Mouse (Mus musculus) cerebellum, adult 2 months (tissue): ENCODE measurements around the gene Itga2. TPM values are rescaled to one million over a fixed set of nuclear protein-coding genes. Genes with fewer than 3 reads are reported as not detected.

Experiments used
- DNase-seq, 2 experiments: peaks; one replicate each; pipeline ENCODE4 v3.0.0; 2021
- H3K27ac ChIP-seq: fragments of 200-500 bp; 2 replicates; pipeline ENCODE4 v1.5.1; 2012; ENCODE audit warnings: low read length, control low read depth, inconsistent platforms; ENCODE audit not compliant: insufficient read depth
- H3K27me3 ChIP-seq: fragments of 200-500 bp; 2 replicates; pipeline ENCODE4 v1.6.1; 2012; ENCODE audit warnings: inconsistent platforms, mild to moderate bottlenecking, low read length, moderate library complexity; ENCODE audit not compliant: control insufficient read depth, insufficient read depth
- H3K4me1 ChIP-seq: fragments of 200-500 bp; 2 replicates; pipeline ENCODE4 v1.6.1; 2011; ENCODE audit warnings: low read length; ENCODE audit not compliant: control insufficient read depth, insufficient read depth
- H3K4me3 ChIP-seq: fragments of 200-500 bp; replicated peaks from 2 replicates; pipeline ENCODE3; 2011; ENCODE audit warnings: mild to moderate bottlenecking, low read depth, low read length, control low read depth; ENCODE audit not compliant: insufficient read depth
- CTCF ChIP-seq: fragments of 200-500 bp; IDR thresholded peaks from 2 replicates; pipeline ENCODE4 v1.5.1; 2011; ENCODE audit warnings: low read depth, mild to moderate bottlenecking, control low read depth, low read length, moderate library complexity, borderline replicate concordance; ENCODE audit not compliant: insufficient read depth
- POLR2A ChIP-seq: fragments of 200-500 bp; IDR thresholded peaks from 2 replicates; pipeline ENCODE4 v1.6.1; 2011; ENCODE audit warnings: low read length, control low read depth, borderline replicate concordance; ENCODE audit not compliant: insufficient read depth
- WGBS: fragments of 180-500 bp; shearing (Covaris S2); methylation state at CpG from one replicate; pipeline ENCODE4 v1.1.7; 2018; 5-methylcytosine and 5-hydroxymethylcytosine counted together
- polyA plus RNA-seq: library from polyadenylated mRNA; depleted of rRNA; stranded (reverse); fragments of >200 nt; gene quantifications from 2 replicates; pipeline ENCODE4 v1.2.3, GENCODE M21; 2012

The Itga2 gene
- polyA plus RNA-seq, 1 experiment = 0.10 TPM

GRCm38 (mm10) chr13:114834580-114834979 is 97.3 kb downstream of the Itga2 start:
- no peak overlapping the region for H3K27ac ChIP-seq
- WGBS = 12% methylated on average over 2 of the region's 2 CpGs
- H3K4me1 ChIP-seq = peaks cover 7% of the 10 kb centered on the region
- no peak for DNase-seq
- TF ChIP-seq POLR2A (no peak), CTCF (no peak)
- no peak overlapping the region for H3K4me3 ChIP-seq
- H3K27me3 ChIP-seq = no peaks in the 10 kb centered on the region

GRCm38 (mm10) chr13:114833351-114833750 is 98.5 kb downstream of the Itga2 start:
- 94% methylated on average over 4 of the region's 4 CpGs for WGBS
- TF ChIP-seq POLR2A = no peak
- no peak for TF ChIP-seq CTCF
- Histone ChIP-seq H3K27ac (no peak overlapping the region), H3K4me3 (no peak overlapping the region), H3K4me1 (no peaks in the 10 kb centered on the region; the same call in 1 of the 2 replicates), H3K27me3 (no peaks in the 10 kb centered on the region)
- DNase-seq = no peak

DNA sequence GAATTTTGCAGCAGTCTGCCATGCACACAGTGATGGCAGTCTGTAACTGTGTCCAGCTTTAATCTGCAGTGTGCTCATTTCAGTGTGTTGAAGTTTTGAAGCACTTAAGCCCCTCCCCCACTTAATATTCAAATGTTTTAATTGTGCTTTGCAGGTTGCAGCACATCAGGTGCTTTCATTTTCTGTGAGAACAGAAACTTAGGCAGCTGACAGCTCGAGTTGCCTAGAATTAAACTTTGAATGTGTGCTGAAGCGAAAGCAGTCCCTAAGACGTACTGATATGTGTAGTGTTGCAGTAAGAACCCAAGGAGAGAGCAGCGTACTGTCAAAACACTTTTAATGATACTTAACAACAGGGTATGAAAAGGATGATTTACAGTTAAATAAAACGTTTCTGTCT is 99.1 kb downstream of the Itga2 start:
- TF ChIP-seq CTCF = no peak
- Histone ChIP-seq H3K27me3 (no peaks in the 10 kb centered on the region), H3K27ac (no peak overlapping the region), H3K4me1 (no peaks in the 10 kb centered on the region), H3K4me3 (no peak overlapping the region)
- no peak for DNase-seq
- 73% methylated on average over 5 of the region's 5 CpGs for WGBS

DNA sequence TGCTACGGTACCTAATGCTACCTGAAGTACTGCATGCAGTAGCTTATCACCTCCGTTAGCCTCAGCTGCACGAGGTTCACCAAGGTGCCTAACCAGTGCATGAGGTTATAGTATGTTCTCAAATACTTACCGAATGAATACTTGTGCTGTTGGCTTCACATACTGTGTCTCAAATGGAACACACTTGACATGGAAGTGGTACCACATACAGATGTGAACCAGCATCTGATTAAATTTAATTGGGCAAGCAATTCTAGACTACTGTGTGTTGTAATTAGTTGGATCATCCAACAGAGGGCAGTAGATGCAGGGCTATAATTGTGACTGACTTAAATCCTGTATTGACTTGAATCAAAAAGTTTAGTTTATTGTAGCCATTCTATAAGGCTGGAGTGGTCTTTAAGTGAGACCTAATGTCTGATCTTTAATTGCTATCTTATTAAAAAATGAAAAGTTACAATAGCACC is 100.5 kb downstream of the Itga2 start:
- Histone ChIP-seq H3K4me3 (no peak overlapping the region), H3K4me1 (no peaks in the 10 kb centered on the region), H3K27ac (no peak overlapping the region), H3K27me3 (no peaks in the 10 kb centered on the region)
- peak in 1 of 2 experiments; percentile 32 for DNase-seq
- 81% methylated on average over 4 of the region's 4 CpGs for WGBS
- TF ChIP-seq POLR2A = no peak
- TF ChIP-seq CTCF = peak; percentile 37; the same call in 1 of the 2 replicates

- Histone ChIP-seq H3K27me3 (no peaks in the 10 kb centered on the region), H3K27ac (no peak overlapping the region), H3K4me3 (no peak overlapping the region), H3K4me1 (peaks cover 6% of the 10 kb centered on the region)
- DNase-seq = no peak
- TF ChIP-seq CTCF (no peak), POLR2A (no peak)
- whole genome bisulfite sequencing = 70% methylated on average over 6 of the region's 6 CpGs
These were observed 106.5 kb downstream of the Itga2 start for GRCm38 (mm10) chr13:114825377-114825855.

- Histone ChIP-seq H3K27me3 (no peaks in the 10 kb centered on the region), H3K27ac (no peak overlapping the region), H3K4me1 (peaks cover 9% of the 10 kb centered on the region), H3K4me3 (no peak overlapping the region)
- TF ChIP-seq POLR2A = no peak
- TF ChIP-seq CTCF = no peak
- WGBS = 98% methylated on average over 2 of the region's 2 CpGs
- no peak for DNase-seq
These were observed 109.0 kb downstream of the Itga2 start for GRCm38 (mm10) chr13:114822871-114823270.

- no peaks in the 10 kb centered on the region for H3K27me3 ChIP-seq
- peak overlapping the region; percentile 85 for H3K4me3 ChIP-seq
- TF ChIP-seq POLR2A (no peak), CTCF (no peak)
- no peak overlapping the region for H3K27ac ChIP-seq
- WGBS = 13% methylated on average over 9 of the region's 9 CpGs
- peaks cover 8% of the 10 kb centered on the region for H3K4me1 ChIP-seq
- no peak for DNase-seq
These were observed 113.4 kb downstream of the Itga2 start for GRCm38 (mm10) chr13:114818513-114818912.

GRCm38 (mm10) chr13:114817751-114818360 is 114.0 kb downstream of the Itga2 start, which contains the start of gene Mocs2:
Mocs2 (plus strand) TSS chr13:114818236.
- Histone ChIP-seq H3K27ac (no peak within 1 kb of the TSS), H3K4me3 (peak within 1 kb of the TSS; percentile 85), H3K4me1 (peaks cover 7% of the 10 kb centered on the region; the same call in 1 of the 2 replicates), H3K27me3 (no peaks in the 10 kb centered on the region)
- TF ChIP-seq POLR2A (peak; percentile 64; the same call in 1 of the 2 replicates), CTCF (no peak)
- WGBS = under 1% methylated on average over 39 of the region's 39 CpGs
- DNase-seq = peak; percentile 90 to 91
